Mouse (Mus musculus) CH12.LX (cell line): ENCODE data around the gene Tlr13.

ENCODE experiments used
- CHD2 ChIP-seq: IDR thresholded peaks from 2 replicates; pipeline ENCODE4 v1.6.1; 2011; ENCODE audit warnings: low read length, improper control_type of control experiment
- CTCF ChIP-seq, 2 experiments: IDR thresholded peaks in 1 of 2; conservative IDR thresholded peaks in 1 of 2; 2 replicates each; pipeline ENCODE4 v1.5.1; 2011 to 2012; ENCODE audit warnings: low read depth in 2 of 2, low read length in 2 of 2, improper control_type of control experiment in 1 of 2, inconsistent platforms in 1 of 2, mild to moderate bottlenecking in 1 of 2, moderate library complexity in 1 of 2
- ELF1 ChIP-seq: IDR thresholded peaks from 2 replicates; pipeline ENCODE4 v1.6.1; 2014; ENCODE audit warnings: low read depth, mild to moderate bottlenecking, inconsistent platforms, low read length, improper control_type of control experiment
- KAT2A ChIP-seq: IDR thresholded peaks from 2 replicates; pipeline ENCODE4 v1.6.1; 2012; ENCODE audit warnings: low read length, improper control_type of control experiment, inconsistent platforms; ENCODE audit not compliant: insufficient replicate concordance
- MAFK ChIP-seq: IDR thresholded peaks from 2 replicates; pipeline ENCODE4 v1.6.1; 2011; ENCODE audit warnings: low read length, improper control_type of control experiment; ENCODE audit not compliant: insufficient replicate concordance
- MAX ChIP-seq: IDR thresholded peaks from 2 replicates; pipeline ENCODE4 v1.6.1; 2011; ENCODE audit warnings: low read length, improper control_type of control experiment
- POLR2A ChIP-seq: IDR thresholded peaks from 2 replicates; pipeline ENCODE4 v1.6.1; 2011; ENCODE audit warnings: low read depth, mild to moderate bottlenecking, improper control_type of control experiment, low read length
- RCOR1 ChIP-seq: conservative IDR thresholded peaks from 2 replicates; pipeline ENCODE4 v1.6.1; 2012; ENCODE audit warnings: low read depth, mild to moderate bottlenecking, inconsistent platforms, low read length, improper control_type of control experiment
- USF1 ChIP-seq: IDR thresholded peaks from 2 replicates; pipeline ENCODE4 v1.6.1; 2014; ENCODE audit warnings: low read depth, mild to moderate bottlenecking, inconsistent platforms, low read length, improper control_type of control experiment

DNA sequence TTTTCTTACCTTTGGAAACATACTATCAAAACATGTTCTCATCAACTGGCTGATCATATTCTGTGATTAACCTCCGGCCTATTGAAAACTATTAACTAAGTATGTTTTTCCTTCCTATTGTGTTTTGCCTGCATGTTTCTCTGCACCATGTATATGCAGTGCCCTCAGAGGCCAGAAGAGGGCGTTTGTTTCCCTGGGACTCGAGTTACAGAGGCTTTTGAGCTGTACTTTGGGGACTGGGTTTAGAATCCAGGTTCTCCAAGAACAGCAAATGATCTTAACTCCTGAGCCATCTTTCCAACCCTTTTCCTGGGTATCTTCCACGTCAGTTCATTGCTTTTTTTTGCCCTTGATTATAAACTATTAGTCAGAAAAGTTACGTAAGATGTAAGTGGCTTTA is 54.3 kb downstream of the Tlr13 start:
- TF ChIP-seq MAFK, result no peak
- TF ChIP-seq CHD2, result no peak
- TF ChIP-seq CTCF (conservative IDR thresholded peaks at IDR 0.05 in 1 of 2, IDR thresholded peaks at IDR 0.05 in 1 of 2; ENCODE audit: low read depth in 2 of 2, low read length in 2 of 2), result peak; percentile 31 to 34; a peak in 3 of 4 replicates
- no peak for TF ChIP-seq POLR2A
- no peak for TF ChIP-seq MAX
- no peak for TF ChIP-seq USF1
- TF ChIP-seq KAT2A, result no peak
- no peak for TF ChIP-seq RCOR1
- no peak for TF ChIP-seq ELF1
